Mouse (Mus musculus) megakaryocyte, embryonic 14.5 days (primary cell): ENCODE results near the gene Mtmr11. TPM values are rescaled to one million over a fixed set of nuclear protein-coding genes. Genes with fewer than 3 reads are reported as not detected.
A peak's percentile ranks its signal among the peaks of the same experiment; 100 is the strongest.

Experiments used
- H3K27me3 ChIP-seq: replicated peaks from 2 replicates; pipeline ENCODE3; 2012; ENCODE audit warnings: inconsistent platforms
- H3K36me3 ChIP-seq: replicated peaks from 2 replicates; pipeline ENCODE3; 2012; ENCODE audit warnings: low read length, inconsistent platforms, mixed read lengths
- H3K4me1 ChIP-seq: 2 replicates; pipeline ENCODE4 v1.6.1; 2012; ENCODE audit warnings: inconsistent platforms
- H3K4me3 ChIP-seq: replicated peaks from 2 replicates; pipeline ENCODE3; 2012; ENCODE audit warnings: moderate library complexity, mild to moderate bottlenecking, inconsistent platforms
- H3K9me3 ChIP-seq: 2 replicates; pipeline ENCODE4 v1.6.1; 2012; ENCODE audit warnings: inconsistent platforms
- FLI1 ChIP-seq: IDR thresholded peaks from 2 replicates; pipeline ENCODE4 v1.6.1; 2012; ENCODE audit warnings: low read length, inconsistent platforms, mixed read lengths
- GATA1 ChIP-seq: IDR thresholded peaks from 3 replicates; pipeline ENCODE4 v1.6.1; 2012; ENCODE audit warnings: mixed read lengths, low read length, inconsistent platforms, borderline replicate concordance
- polyA plus RNA-seq: library from polyadenylated mRNA; stranded (reverse); fragments of >175 nt; gene quantifications from 2 replicates; pipeline ENCODE4 v1.2.3, GENCODE M21; 2012; ENCODE audit warnings: low replicate concordance; ENCODE audit not compliant: insufficient read depth

Mtmr11 gene
- polyA plus RNA-seq, 1 experiment = 0.57 TPM

DNA sequence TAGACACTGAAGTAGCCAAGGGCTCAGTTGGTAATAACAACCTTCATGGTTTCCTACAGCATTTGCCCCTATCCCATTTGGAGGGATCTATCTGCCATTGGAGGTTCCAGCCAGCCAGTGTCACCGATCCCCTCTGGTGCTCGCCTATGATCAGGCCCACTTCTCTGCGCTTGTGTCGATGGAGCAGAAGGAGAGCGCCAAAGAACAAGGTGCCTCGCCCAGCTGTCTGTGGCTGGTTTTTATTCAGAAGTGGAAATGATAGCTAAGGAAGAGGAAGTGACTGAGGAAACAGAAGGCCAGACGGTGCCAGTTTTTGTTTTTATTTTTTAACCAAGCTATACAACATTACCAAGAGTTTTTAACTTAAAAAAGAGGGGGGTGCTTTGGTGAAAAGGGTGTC, 10.0 kb upstream of the Mtmr11 start:
- TF ChIP-seq GATA1 = no peak
- TF ChIP-seq FLI1 = no peak
- Histone ChIP-seq H3K27me3 (no peaks in the 10 kb centered on the region), H3K4me3 (no peak overlapping the region), H3K36me3 (peaks cover 100% of the 10 kb centered on the region), H3K4me1 (peaks cover 21% of the 10 kb centered on the region), H3K9me3 (no peaks in the 10 kb centered on the region)

DNA sequence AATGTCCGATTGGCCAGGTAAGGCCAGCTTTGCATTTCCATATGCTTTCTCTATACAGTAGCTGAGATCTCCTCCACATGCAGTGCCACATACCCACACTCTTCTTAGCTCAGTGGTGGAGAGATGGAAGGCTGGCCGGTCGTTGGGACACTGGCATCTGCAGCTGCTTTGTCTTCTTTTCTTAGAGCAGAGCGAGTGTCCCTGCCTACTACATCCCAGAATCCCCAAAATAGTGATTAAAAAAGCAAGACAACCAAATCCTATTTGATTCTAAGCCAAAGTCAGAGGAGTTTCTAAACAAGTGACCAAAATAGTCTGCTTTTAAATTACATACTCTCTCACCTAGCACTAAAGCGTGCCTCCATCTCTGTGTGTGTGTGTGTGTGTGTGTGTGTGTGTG, 9.2 kb upstream of the Mtmr11 start:
- Histone ChIP-seq H3K4me3 (no peak overlapping the region), H3K9me3 (no peaks in the 10 kb centered on the region), H3K4me1 (peaks cover 16% of the 10 kb centered on the region), H3K27me3 (no peaks in the 10 kb centered on the region), H3K36me3 (peaks cover 99% of the 10 kb centered on the region)
- TF ChIP-seq FLI1 = no peak
- no peak for TF ChIP-seq GATA1

DNA sequence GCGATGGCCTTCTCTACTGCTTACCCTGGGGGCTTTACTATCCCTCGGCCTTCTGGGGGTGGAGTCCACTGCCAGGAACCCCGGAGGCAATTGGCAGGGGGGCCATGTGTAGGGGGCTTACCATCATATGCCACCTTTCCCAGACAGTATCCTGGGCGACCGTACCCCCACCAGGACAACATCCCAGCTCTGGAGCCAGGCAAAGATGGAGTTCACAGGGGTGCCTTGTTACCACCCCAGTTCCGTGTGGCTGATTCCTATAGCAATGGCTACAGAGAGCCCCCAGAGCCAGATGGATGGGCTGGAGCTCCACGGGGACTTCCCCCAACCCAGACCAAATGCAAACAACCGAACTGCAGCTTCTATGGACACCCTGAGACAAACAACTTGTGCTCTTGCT, 6.3 kb upstream of the Mtmr11 start:
- Histone ChIP-seq H3K36me3 (peaks cover 70% of the 10 kb centered on the region), H3K4me3 (no peak overlapping the region), H3K27me3 (no peaks in the 10 kb centered on the region), H3K9me3 (no peaks in the 10 kb centered on the region), H3K4me1 (peaks cover 23% of the 10 kb centered on the region)
- no peak for TF ChIP-seq FLI1
- no peak for TF ChIP-seq GATA1

DNA sequence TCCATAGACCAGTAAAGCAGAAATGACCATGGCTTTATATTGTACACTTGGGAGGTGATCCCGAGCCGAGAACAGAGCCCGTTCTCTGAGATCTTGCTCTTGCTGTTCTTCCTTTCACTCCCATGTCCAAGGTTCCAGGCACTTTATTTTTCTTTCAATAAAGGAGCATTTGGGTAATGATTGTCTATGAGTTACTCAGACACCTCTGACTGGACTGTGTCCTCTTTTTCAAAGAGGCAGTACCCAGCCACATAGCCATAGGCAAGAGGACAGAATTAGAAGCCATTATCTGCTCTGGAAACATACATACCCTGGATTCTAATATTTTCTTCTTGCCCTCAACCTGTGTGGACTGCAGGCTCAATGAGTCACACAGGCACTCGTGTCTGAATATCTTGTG, 2.0 kb upstream of the Mtmr11 start:
- TF ChIP-seq GATA1 (no peak), FLI1 (no peak)
- peaks cover 11% of the 10 kb centered on the region for H3K27me3 ChIP-seq
- H3K4me3 ChIP-seq = peak overlapping the region; percentile 47

GRCm38 (mm10) chr3:96160222-96160802, 1.5 kb upstream of the Mtmr11 start:
- H3K4me1 ChIP-seq = peaks cover 33% of the 10 kb centered on the region
- no peaks in the 10 kb centered on the region for H3K9me3 ChIP-seq
- peaks cover 13% of the 10 kb centered on the region for H3K27me3 ChIP-seq
- TF ChIP-seq GATA1 = no peak
- TF ChIP-seq FLI1 = no peak
- peaks cover 26% of the 10 kb centered on the region for H3K36me3 ChIP-seq
- peak overlapping the region; percentile 89 for H3K4me3 ChIP-seq

More for the DNA sequence above, 2.0 kb upstream of the Mtmr11 start:
- peaks cover 33% of the 10 kb centered on the region for H3K4me1 ChIP-seq
- H3K9me3 ChIP-seq = no peaks in the 10 kb centered on the region
- H3K36me3 ChIP-seq = peaks cover 28% of the 10 kb centered on the region

GRCm38 (mm10) chr3:96160803-96161516, 844 bp upstream of the Mtmr11 start:
- Histone ChIP-seq H3K36me3 (peaks cover 20% of the 10 kb centered on the region), H3K4me1 (peaks cover 33% of the 10 kb centered on the region), H3K9me3 (no peaks in the 10 kb centered on the region), H3K4me3 (peak overlapping the region; percentile 89), H3K27me3 (peaks cover 13% of the 10 kb centered on the region)
- TF ChIP-seq GATA1 (no peak), FLI1 (no peak)

DNA sequence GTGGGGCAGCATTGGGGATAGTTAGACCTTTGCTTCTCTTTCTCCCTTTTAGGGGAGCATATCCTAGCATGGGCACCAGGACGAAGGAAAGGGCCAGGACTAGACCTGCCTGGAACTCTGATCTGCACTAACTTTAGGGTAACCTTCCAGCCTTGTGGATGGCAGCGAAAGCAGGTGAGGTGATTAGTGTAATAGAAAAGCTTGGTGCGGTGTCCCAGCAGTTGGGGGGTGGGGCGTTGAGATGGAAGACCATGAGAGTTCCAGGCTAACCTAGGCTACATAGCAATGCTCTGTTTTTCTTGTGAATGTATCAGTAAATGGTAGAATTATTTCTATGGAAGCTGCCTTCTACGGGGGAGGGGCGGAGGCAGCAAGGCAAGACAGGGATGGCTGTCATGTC, 1.2 kb downstream of the Mtmr11 start:
- TF ChIP-seq GATA1 = no peak
- TF ChIP-seq FLI1 = no peak
- Histone ChIP-seq H3K4me1 (peaks cover 34% of the 10 kb centered on the region), H3K9me3 (no peaks in the 10 kb centered on the region), H3K36me3 (peaks cover 10% of the 10 kb centered on the region), H3K27me3 (peaks cover 13% of the 10 kb centered on the region), H3K4me3 (no peak overlapping the region)

- TF ChIP-seq GATA1 (no peak), FLI1 (no peak)
- peaks cover 6% of the 10 kb centered on the region for H3K27me3 ChIP-seq
- no peaks in the 10 kb centered on the region for H3K9me3 ChIP-seq
- peaks cover 42% of the 10 kb centered on the region for H3K36me3 ChIP-seq
- H3K4me1 ChIP-seq = peaks cover 42% of the 10 kb centered on the region
- no peak overlapping the region for H3K4me3 ChIP-seq
Measured at GRCm38 (mm10) chr3:96168466-96169158, 6.8 kb downstream of the Mtmr11 start.

GRCm38 (mm10) chr3:96170276-96170675, 8.5 kb downstream of the Mtmr11 start:
- Histone ChIP-seq H3K27me3 (no peaks in the 10 kb centered on the region), H3K36me3 (peaks cover 53% of the 10 kb centered on the region), H3K9me3 (no peaks in the 10 kb centered on the region), H3K4me1 (peaks cover 58% of the 10 kb centered on the region), H3K4me3 (peak overlapping the region; percentile 53)
- no peak for TF ChIP-seq GATA1
- TF ChIP-seq FLI1 = no peak

GRCm38 (mm10) chr3:96170976-96171545, 9.3 kb downstream of the Mtmr11 start:
- H3K9me3 ChIP-seq = no peaks in the 10 kb centered on the region
- peaks cover 66% of the 10 kb centered on the region for H3K4me1 ChIP-seq
- no peak for TF ChIP-seq FLI1
- TF ChIP-seq GATA1 = no peak
- peaks cover 59% of the 10 kb centered on the region for H3K36me3 ChIP-seq
- H3K4me3 ChIP-seq = peak overlapping the region; percentile 95
- H3K27me3 ChIP-seq = no peaks in the 10 kb centered on the region
